8 mouse cellular contexts compared by ENCODE assay signal in the genomic region with DNA sequence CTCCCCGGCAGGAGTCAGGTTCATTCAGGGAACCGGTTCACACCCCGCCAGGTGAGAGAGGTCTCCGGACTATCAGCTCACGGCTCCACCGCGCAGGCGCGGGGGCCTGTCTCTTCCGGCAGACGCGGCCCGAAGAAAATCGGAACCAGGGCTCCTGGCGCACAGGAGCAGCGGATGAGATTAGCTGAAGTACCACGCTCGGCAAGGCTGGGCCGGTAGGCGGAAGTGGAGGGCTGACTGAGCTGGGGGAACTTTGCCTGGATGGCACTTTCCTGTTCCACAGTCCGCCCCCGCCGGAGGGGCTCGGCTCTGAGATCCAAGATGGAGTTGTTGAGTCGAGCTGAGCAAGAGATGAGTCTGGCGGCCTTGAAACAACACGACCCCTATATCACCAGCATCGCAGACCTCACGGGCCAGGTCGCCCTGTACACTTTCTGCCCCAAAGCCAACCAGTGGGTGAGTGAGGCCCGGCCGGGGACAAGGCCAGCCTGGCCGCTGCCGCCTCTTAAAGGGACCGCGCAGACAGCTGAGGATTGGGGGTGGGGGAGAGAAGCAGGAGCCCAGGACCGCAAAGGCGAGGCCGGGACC. TPM values are rescaled to one million over a fixed set of nuclear protein-coding genes. Genes with fewer than 3 reads are reported as not detected.
DNase-seq lines count a peak whose midpoint lies in the region; ATAC-seq lines count a peak whose summit lies in the region.

A gene (plus strand): TSS at position 175 of the 588 bp plus-strand sequence.

- peak within 1 kb of the TSS; percentile 90 for H3K9ac ChIP-seq in forebrain, embryonic 14.5 days (ENCODE audit: low read length)
- H3K9ac ChIP-seq in neural tube, embryonic 15.5 days (replicated peaks): peak within 1 kb of the TSS; percentile 89

- peaks cover 25% of the 10 kb centered on the region for H3K36me3 ChIP-seq in forebrain, embryonic 14.5 days (ENCODE audit: control insufficient read depth, insufficient read depth, low read length)
- peaks cover 14% of the 10 kb centered on the region for H3K36me3 ChIP-seq in neural tube, embryonic 15.5 days

- no peaks in the 10 kb centered on the region for H3K27me3 ChIP-seq in forebrain, embryonic 14.5 days (replicated peaks; ENCODE audit: control insufficient read depth, insufficient read depth, low read length)
- H3K27me3 ChIP-seq in neural tube, embryonic 15.5 days (replicated peaks): no peaks in the 10 kb centered on the region

- peak within 1 kb of the TSS; percentile 81 for H3K4me3 ChIP-seq in forebrain, embryonic 14.5 days (ENCODE audit: low read depth, low read length)
- peak within 1 kb of the TSS; percentile 82 for H3K4me3 ChIP-seq in neural tube, embryonic 15.5 days (replicated peaks)

- peak; percentile 97 for DNase-seq in ES-CJ7 (ENCODE audit: low read depth, low spot score)
- DNase-seq in cerebellum, adult 11 months: peak; percentile 97
- DNase-seq in forebrain, embryonic 14.5 days (ENCODE audit: low spot score): peak; percentile 98
- peak; percentile 95 to 96 for DNase-seq in heart, postnatal 14 days
- peak; percentile 96 for DNase-seq in layer of hippocampus, adult 11-12 months (ENCODE audit: low spot score)
- DNase-seq in lung, adult 18-20 months: peak; percentile 96 to 97
- DNase-seq in testis, postnatal 14 days (ENCODE audit: low spot score): peak; percentile 96

- no peaks in the 10 kb centered on the region for H3K9me3 ChIP-seq in forebrain, embryonic 14.5 days (replicated peaks; ENCODE audit: control insufficient read depth, low read length)
- no peaks in the 10 kb centered on the region for H3K9me3 ChIP-seq in neural tube, embryonic 15.5 days (replicated peaks)

- peak within 1 kb of the TSS; percentile 75 for H3K4me2 ChIP-seq in forebrain, embryonic 14.5 days (ENCODE audit: low read length)
- H3K4me2 ChIP-seq in neural tube, embryonic 15.5 days: peak within 1 kb of the TSS; percentile 67

- ATAC-seq in forebrain, embryonic 14.5 days: peak; percentile 99
- ATAC-seq in neural tube, embryonic 15.5 days (ENCODE audit: low FRiP score): peak; percentile 100

- WGBS in forebrain, embryonic 14.5 days: under 1% methylated on average over 39 of the region's 39 CpGs
- WGBS in neural tube, embryonic 15.5 days: under 1% methylated on average over 39 of the region's 39 CpGs

- H3K4me1 ChIP-seq in forebrain, embryonic 14.5 days (ENCODE audit: control insufficient read depth, insufficient read depth, low read length): peaks cover 6% of the 10 kb centered on the region; the same call in 1 of the 2 replicates
- H3K4me1 ChIP-seq in neural tube, embryonic 15.5 days: peaks cover 22% of the 10 kb centered on the region

- intact Hi-C loops in heart, postnatal 14 days (cut with DNase I): no loop called here

- H3K27ac ChIP-seq in forebrain, embryonic 14.5 days (ENCODE audit: low read depth, low read length): peak within 1 kb of the TSS; percentile 75
- H3K27ac ChIP-seq in neural tube, embryonic 15.5 days (replicated peaks): peak within 1 kb of the TSS; percentile 92

RNA-seq across cellular contexts. Expression of the gene that starts here (rescaled TPM):
- 12.3 and 14.9 TPM in 2 replicates for polyA plus RNA-seq in forebrain, embryonic 14.5 days (2014; fragmentation: Nextera tagmentation; extraction: Ambion mirVana)
- total RNA-seq in heart, postnatal 14 days (2021): 10 to 100 TPM; 14.5 to 14.6 TPM
- 16.2 and 16.8 TPM in 2 replicates for polyA plus RNA-seq in neural tube, embryonic 15.5 days (2015; fragmentation: Nextera tagmentation; extraction: Ambion mirVana)

Comparison
In these comparisons a context has a peak if more than half of its experiments do, and no peak if none do; other contexts are left out.
1. Peak in every context shown above with its lines: DNase-seq, ATAC-seq, H3K4me3 ChIP-seq and H3K27ac ChIP-seq.